In genomic region chr17:83567375-83567774, GRCm38 (mm10) we compare ENCODE assay signal across 26 mouse cellular contexts. TPM values are rescaled to one million over a fixed set of nuclear protein-coding genes. Genes with fewer than 3 reads are reported as not detected.
A peak's percentile ranks its signal among the peaks of the same experiment; 100 is the strongest.
DNase-seq lines count a peak whose midpoint lies in the region; ATAC-seq and TF ChIP-seq lines count a peak whose summit lies in the region.
"Had no signal": no experiment of that assay in that cellular context is flagged by ENCODE, and none has a peak within 500 bp of the region (broad histone marks: within the 10 kb centered on the region; RNA-seq: fewer than 3 reads in every experiment).

No protein-coding gene starts in this region.

- no peak for TF ChIP-seq CTCF in liver, postnatal 0 days (IDR thresholded peaks at IDR 0.05; ENCODE audit: low read depth)

- H3K27me3 ChIP-seq in hindbrain, embryonic 14.5 days (ENCODE audit: control insufficient read depth, insufficient read depth, low read length), result no peaks in the 10 kb centered on the region
- H3K27me3 ChIP-seq in hindbrain, embryonic 12.5 days, result no peaks in the 10 kb centered on the region
- no peaks in the 10 kb centered on the region for H3K27me3 ChIP-seq in liver, embryonic 12.5 days (replicated peaks)
- H3K27me3 ChIP-seq in liver, postnatal 0 days (ENCODE audit: insufficient read depth, low read length), result no peaks in the 10 kb centered on the region
- H3K27me3 ChIP-seq: forebrain, embryonic 12.5 days; hindbrain, embryonic 15.5 days; limb, embryonic 15.5 days; midbrain, embryonic 15.5 days had no signal

- H3K36me3 ChIP-seq in hindbrain, embryonic 14.5 days (replicated peaks; ENCODE audit: control insufficient read depth, insufficient read depth), result no peaks in the 10 kb centered on the region
- H3K36me3 ChIP-seq in hindbrain, embryonic 12.5 days, result no peaks in the 10 kb centered on the region
- no peaks in the 10 kb centered on the region for H3K36me3 ChIP-seq in liver, embryonic 12.5 days
- H3K36me3 ChIP-seq in liver, postnatal 0 days (replicated peaks; ENCODE audit: insufficient read depth, low read length), result no peaks in the 10 kb centered on the region
- H3K36me3 ChIP-seq: forebrain, embryonic 12.5 days; G1E; hindbrain, embryonic 15.5 days; limb, embryonic 10.5 days; limb, embryonic 15.5 days; midbrain, embryonic 15.5 days had no signal

- ATAC-seq in hindbrain, embryonic 14.5 days (ENCODE audit: low FRiP score), result no peak
- no peak for ATAC-seq in hindbrain, embryonic 12.5 days (ENCODE audit: low FRiP score)
- no peak; the same call in 1 of the 2 replicates for ATAC-seq in liver, embryonic 12.5 days
- peak; percentile 77 for ATAC-seq in liver, postnatal 0 days
- no peak for ATAC-seq in erythroblast, adult 5-6 weeks (replicated peaks; ENCODE audit: low FRiP score, poor library complexity, severe bottlenecking)
- ATAC-seq: forebrain, postnatal 0 days; midbrain, embryonic 15.5 days had no signal

- no peaks in the 10 kb centered on the region for H3K9me3 ChIP-seq in hindbrain, embryonic 14.5 days (ENCODE audit: control insufficient read depth, low read length)
- H3K9me3 ChIP-seq in hindbrain, embryonic 12.5 days (replicated peaks), result no peaks in the 10 kb centered on the region
- H3K9me3 ChIP-seq in liver, embryonic 12.5 days (replicated peaks), result no peaks in the 10 kb centered on the region
- H3K9me3 ChIP-seq in liver, postnatal 0 days (ENCODE audit: low read length), result no peaks in the 10 kb centered on the region
- H3K9me3 ChIP-seq: forebrain, embryonic 12.5 days; G1E; hindbrain, embryonic 15.5 days; limb, embryonic 10.5 days; limb, embryonic 15.5 days; midbrain, embryonic 15.5 days had no signal

- no peak overlapping the region for H3K4me3 ChIP-seq in hindbrain, embryonic 14.5 days (replicated peaks; ENCODE audit: low read length)
- no peak overlapping the region for H3K4me3 ChIP-seq in hindbrain, embryonic 12.5 days
- no peak overlapping the region for H3K4me3 ChIP-seq in liver, embryonic 12.5 days
- peak overlapping the region; percentile 15; the same call in 1 of the 2 replicates for H3K4me3 ChIP-seq in liver, postnatal 0 days (ENCODE audit: low read depth, low read length)
- H3K4me3 ChIP-seq: forebrain, embryonic 12.5 days; hindbrain, embryonic 15.5 days; limb, embryonic 10.5 days; limb, embryonic 15.5 days; megakaryocyte, embryonic 14.5 days; midbrain, embryonic 15.5 days had no signal

- no peak overlapping the region for H3K9ac ChIP-seq in hindbrain, embryonic 14.5 days
- no peak overlapping the region for H3K9ac ChIP-seq in hindbrain, embryonic 12.5 days
- H3K9ac ChIP-seq in liver, embryonic 12.5 days, result no peak overlapping the region
- no peak overlapping the region for H3K9ac ChIP-seq in liver, postnatal 0 days (replicated peaks)
- H3K9ac ChIP-seq: forebrain, embryonic 12.5 days; forebrain, postnatal 0 days; hindbrain, embryonic 15.5 days; limb, embryonic 15.5 days; midbrain, embryonic 15.5 days had no signal

- peak; percentile 31 for DNase-seq in embryo, embryonic 10 days (ENCODE audit: low spot score)
- DNase-seq in embryo, embryonic 11 days, result no peak
- no peak for DNase-seq in hindbrain, embryonic 14.5 days (ENCODE audit: low spot score)
- peak; percentile 46 for DNase-seq in liver, postnatal 0 days
- no peak for DNase-seq in layer of hippocampus, adult 9-10 months (ENCODE audit: low spot score)
- DNase-seq: adrenal gland, adult 8-10 months; cerebellum, adult 8-10 months; cerebellum, postnatal 25 days; forebrain, postnatal 0 days; heart, postnatal 14 days; kidney, adult 2 months; kidney, postnatal 4 days; layer of hippocampus, postnatal 36 days; lung, postnatal 4 days; thymus, adult 2 months; thymus, postnatal 36 days had no signal

- 25% methylated on average over 8 of the region's 8 CpGs for WGBS in hindbrain, embryonic 14.5 days
- WGBS in hindbrain, embryonic 12.5 days, result 22% methylated on average over 8 of the region's 8 CpGs
- 63% methylated on average over 8 of the region's 8 CpGs for WGBS in liver, embryonic 12.5 days (ENCODE audit: insufficient replicate concordance)
- WGBS in liver, postnatal 0 days (ENCODE audit: insufficient replicate concordance), result 58% methylated on average over 8 of the region's 8 CpGs

- H3K4me2 ChIP-seq in hindbrain, embryonic 14.5 days (replicated peaks), result no peak overlapping the region
- no peak overlapping the region for H3K4me2 ChIP-seq in hindbrain, embryonic 12.5 days (replicated peaks)
- no peak overlapping the region; the same call in 1 of the 2 replicates for H3K4me2 ChIP-seq in liver, embryonic 12.5 days
- H3K4me2 ChIP-seq in liver, postnatal 0 days (ENCODE audit: low read depth, low read length), result peak overlapping the region; percentile 55
- H3K4me2 ChIP-seq: forebrain, embryonic 12.5 days; hindbrain, embryonic 15.5 days; limb, embryonic 15.5 days; midbrain, embryonic 15.5 days had no signal

- H3K27ac ChIP-seq in hindbrain, embryonic 14.5 days, result 0 out of 2 replicates have a peak overlapping the region, but pooled peaks have one; percentile 23
- no peak overlapping the region for H3K27ac ChIP-seq in hindbrain, embryonic 12.5 days
- peak overlapping the region; percentile 25 for H3K27ac ChIP-seq in liver, embryonic 12.5 days
- H3K27ac ChIP-seq in liver, postnatal 0 days (ENCODE audit: low read depth), result peak overlapping the region; percentile 68
- H3K27ac ChIP-seq: forebrain, embryonic 12.5 days; hindbrain, embryonic 15.5 days; limb, embryonic 10.5 days; limb, embryonic 15.5 days; midbrain, embryonic 15.5 days had no signal

- H3K4me1 ChIP-seq in hindbrain, embryonic 14.5 days (replicated peaks; ENCODE audit: control insufficient read depth, insufficient read depth, low read length), result no peaks in the 10 kb centered on the region; the same call in 1 of the 2 replicates
- H3K4me1 ChIP-seq in hindbrain, embryonic 12.5 days, result peaks cover 12% of the 10 kb centered on the region
- H3K4me1 ChIP-seq in liver, embryonic 12.5 days, result peaks cover 29% of the 10 kb centered on the region
- H3K4me1 ChIP-seq in liver, postnatal 0 days (ENCODE audit: insufficient read depth), result peaks cover 11% of the 10 kb centered on the region; the same call in 1 of the 2 replicates
- H3K4me1 ChIP-seq: limb, embryonic 15.5 days; midbrain, embryonic 15.5 days had no signal

- TF ChIP-seq EP300 in liver, postnatal 0 days (IDR thresholded peaks at IDR 0.05; ENCODE audit: low read depth), result peak; percentile 40; the same call in 1 of the 2 replicates

RNA-seq across cellular contexts. Expression of gene Cox7a2l, which starts 50.2 kb away (rescaled TPM):
- polyA plus RNA-seq in hindbrain, embryonic 14.5 days (2014; fragmentation: Nextera tagmentation; extraction: Ambion mirVana), result 204 and 206 TPM in 2 replicates
- 139 TPM in 2 replicates for polyA plus RNA-seq in hindbrain, embryonic 12.5 days (2016; fragmentation: Nextera tagmentation; extraction: Ambion mirVana)
- 87.2 and 90.9 TPM in 2 replicates for polyA plus RNA-seq in liver, embryonic 12.5 days (2016; fragmentation: Nextera tagmentation; extraction: Ambion mirVana)
- polyA plus RNA-seq in liver, postnatal 0 days (2015; fragmentation: Nextera tagmentation; extraction: Ambion mirVana), result 112 and 119 TPM in 2 replicates
- 86.7 and 92.8 TPM in 2 replicates for total RNA-seq in erythroblast, adult 5-6 weeks (2015; ENCODE audit: low replicate concordance)
- 57.4 and 72.8 TPM in 2 replicates for total RNA-seq in erythroblast, adult 5-6 weeks (2017; ENCODE audit: low replicate concordance)

Comparison
In these comparisons a context has a peak if more than half of its experiments do, and no peak if none do; other contexts are left out.
1. DNase-seq: peak in embryo, embryonic 10 days (single experiment) and liver, postnatal 0 days (single experiment); none in embryo, embryonic 11 days (single experiment), hindbrain, embryonic 14.5 days (single experiment) and layer of hippocampus, adult 9-10 months (single experiment).